Mouse (Mus musculus): Measurements from ENCODE around the gene Stard9. TPM values are rescaled to one million over a fixed set of nuclear protein-coding genes. Genes with fewer than 3 reads are reported as not detected.

The Stard9 gene
- total RNA-seq (2022): 10 to 100 TPM; 10.1 to 13.8 (median 12.9) TPM

DNA sequence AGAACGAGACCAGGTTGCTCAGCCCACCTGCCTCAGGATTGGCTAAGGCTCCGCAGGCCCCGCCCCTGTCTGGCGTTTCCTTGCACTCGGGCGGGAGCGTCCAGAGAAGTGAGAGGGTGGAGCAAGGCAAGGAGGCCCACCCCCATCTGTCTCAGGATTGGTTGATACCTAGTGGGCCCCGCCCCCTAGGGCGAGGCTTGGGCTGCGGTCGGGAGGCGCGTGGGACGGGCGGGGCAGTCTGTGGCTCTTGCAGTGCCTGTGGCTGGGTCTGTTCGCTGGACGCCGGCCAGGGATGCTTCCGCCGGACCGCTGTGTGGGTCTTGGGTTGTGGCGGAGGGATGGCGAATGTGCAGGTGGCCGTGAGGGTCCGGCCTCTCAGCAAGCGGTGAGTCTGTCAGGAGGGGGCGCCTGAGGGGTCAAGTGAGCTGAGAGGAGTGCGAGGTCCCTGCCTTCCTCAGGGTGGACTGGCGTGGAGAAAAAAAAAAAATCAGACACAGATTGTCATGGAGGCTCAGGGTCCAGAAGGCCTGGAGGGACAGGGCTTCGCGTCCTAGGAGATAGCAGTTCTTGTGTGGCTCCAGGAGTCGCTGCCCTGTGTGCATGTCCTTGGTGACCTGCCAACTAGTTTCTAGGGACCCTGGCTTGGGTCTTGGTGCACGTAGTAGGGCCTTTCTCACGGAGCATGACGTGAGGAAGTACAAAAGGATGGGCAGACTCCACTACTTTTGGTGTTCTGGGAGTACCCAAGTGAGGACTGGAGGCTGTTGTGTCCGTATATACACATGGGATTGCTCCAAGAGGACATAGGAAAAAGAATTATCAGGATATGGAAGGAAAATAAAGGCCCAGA is at the start of gene Stard9:
TSS of gene Stard9 (plus strand) at position 236 of the 850 bp plus-strand sequence.
- peak; percentile 97 to 98 for DNase-seq (ENCODE audit: low spot score in 2 of 2)

DNA sequence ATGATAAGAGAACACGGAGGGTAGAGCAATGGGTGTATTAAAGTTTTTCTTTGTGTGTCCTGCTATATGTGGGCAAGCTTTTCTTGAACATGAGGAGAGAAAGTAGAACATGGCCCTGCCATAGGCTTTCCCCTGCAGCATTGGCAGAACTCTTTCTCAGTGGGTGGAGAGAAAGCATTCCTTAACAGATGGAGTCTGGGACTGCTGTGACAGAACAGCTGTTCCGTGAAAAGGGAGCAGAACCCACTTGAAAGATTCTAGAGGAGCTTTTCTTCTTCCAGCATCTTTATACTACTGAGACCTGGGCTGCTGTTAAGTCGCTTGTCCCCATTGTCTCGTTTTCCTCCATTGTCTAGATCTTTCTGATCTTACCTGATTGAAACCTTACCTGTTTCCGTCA is 39.2 kb upstream of the Stard9 start:
- peak; percentile 64 to 67 for DNase-seq (ENCODE audit: low spot score in 2 of 2)

- peak in 1 of 2 experiments; percentile 16 for DNase-seq (ENCODE audit: low spot score in 2 of 2)
Observed at GRCm38 (mm10) chr2:120592227-120592626, 36.7 kb upstream of the Stard9 start.

- DNase-seq (ENCODE audit: low spot score in 2 of 2): no peak
Observed at GRCm38 (mm10) chr2:120597734-120598133, 31.2 kb upstream of the Stard9 start.

DNA sequence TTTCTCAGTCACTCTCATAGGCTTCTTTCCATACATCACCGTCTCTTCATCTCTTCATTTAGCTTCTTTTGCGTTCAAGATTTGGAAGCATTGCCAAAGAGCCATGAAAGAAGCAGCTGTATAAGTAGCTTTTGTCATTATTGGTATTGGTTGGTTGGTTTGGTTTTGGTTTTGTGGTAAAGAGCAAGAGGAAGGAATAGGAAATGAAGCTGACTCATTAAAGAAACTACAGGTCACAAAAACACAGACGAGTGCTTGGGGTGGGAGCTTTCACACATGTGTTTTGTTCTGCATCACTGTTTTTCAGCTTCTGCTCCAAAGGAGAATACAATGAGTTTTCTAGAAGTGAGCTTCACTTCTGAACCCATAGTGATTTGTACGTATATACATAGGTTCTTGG is 29.4 kb upstream of the Stard9 start:
- no peak for DNase-seq (ENCODE audit: low spot score in 2 of 2)

- peak; percentile 22 to 25 for DNase-seq (ENCODE audit: low spot score in 2 of 2)
Observed at GRCm38 (mm10) chr2:120606021-120606690, 22.8 kb upstream of the Stard9 start.

DNA sequence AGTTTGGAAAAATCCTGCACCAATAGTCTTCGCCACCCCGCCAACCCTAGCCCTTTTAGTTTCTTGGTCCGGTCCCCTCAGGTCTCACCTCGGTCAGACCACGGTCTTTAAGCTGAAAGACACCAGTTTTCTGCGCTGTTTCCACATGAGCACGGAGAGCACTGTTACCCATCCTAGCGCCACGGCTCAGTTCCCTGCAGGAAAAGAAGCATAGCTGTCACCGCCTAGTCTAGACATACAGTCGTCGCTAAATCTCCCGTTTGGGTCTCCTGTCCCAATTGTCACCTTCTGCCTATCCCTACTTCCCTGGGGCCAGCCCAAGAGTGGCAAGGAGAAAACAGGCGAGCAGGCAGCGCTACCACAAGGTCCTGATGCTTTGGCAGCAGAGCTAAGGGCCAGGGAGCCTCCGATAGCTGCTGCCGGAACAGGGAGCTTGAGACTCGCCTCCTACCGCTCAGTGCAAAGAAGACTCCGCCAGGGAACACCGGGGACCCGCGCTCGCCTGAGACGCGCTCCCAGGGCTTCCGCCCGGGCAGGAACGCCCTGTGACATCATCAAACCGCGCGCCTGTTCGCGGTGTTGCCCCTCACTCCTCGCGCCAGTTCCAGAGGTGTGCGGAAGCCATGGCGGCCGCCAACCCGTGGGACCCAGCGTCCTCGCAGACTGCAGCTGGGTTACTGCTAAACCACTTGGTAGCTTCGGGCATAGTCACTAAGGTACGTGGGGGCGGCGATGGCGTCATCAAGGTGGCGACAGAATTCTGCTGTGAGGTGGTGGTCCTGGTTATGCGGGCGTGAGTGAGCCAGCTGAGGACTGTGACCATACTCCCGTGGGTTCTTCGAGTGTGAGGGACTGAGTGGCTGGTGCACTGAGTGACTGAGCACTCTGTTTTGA is 19.8 kb upstream of the Stard9 start, which contains the start of the genes Haus2 and Lrrc57:
TSS of gene Haus2 (plus strand) at position 554 of the 894 bp plus-strand sequence.
TSS of gene Lrrc57 (minus strand) at position 691 of the 894 bp plus-strand sequence.
- peak; percentile 85 to 88 for DNase-seq (ENCODE audit: low spot score in 2 of 2)

DNA sequence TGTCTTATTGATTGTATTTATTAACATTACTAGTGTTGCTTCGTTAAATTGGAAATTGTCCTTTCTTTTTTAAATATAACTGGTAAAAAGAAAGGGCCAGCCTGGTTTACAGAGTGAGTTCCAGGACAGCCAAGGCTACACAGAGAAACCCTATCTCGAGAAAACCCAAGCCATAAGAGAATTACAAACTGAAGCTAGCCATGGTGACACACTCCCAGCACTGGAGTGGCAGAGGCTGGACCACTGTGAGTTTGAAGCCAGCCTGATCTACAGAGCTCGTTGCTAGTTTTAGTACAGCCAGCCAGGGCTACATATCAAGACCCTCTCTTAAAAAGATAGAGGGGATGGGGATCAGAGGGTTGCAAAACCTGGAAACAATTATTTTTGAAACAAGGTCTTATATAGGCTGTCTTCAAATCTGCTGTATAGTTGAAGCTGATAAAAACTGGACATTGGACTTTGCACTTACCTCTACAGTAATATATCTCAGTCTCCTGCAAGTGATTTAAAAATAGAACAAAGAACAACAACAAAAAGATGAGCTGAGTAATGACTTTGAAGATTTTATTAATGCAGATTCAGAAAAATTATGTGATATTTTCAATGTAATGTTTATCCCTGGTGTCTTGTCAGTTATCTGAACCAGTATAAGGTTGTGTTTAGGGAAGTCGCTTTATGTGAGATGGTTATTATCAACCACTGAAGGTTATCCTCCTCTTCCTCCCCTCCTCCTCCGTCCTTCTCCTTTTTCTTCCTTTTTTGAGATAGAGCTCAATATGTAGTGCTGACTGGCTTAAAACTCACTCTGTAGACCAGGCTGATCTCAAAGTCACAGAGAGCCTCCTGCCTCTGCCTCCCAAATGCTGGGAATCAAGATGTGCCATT is 12.4 kb upstream of the Stard9 start:
- no peak for DNase-seq (ENCODE audit: low spot score in 2 of 2)

- DNase-seq (ENCODE audit: low spot score in 2 of 2): no peak
Observed at GRCm38 (mm10) chr2:120619538-120619937, 9.4 kb upstream of the Stard9 start.

- no peak for DNase-seq (ENCODE audit: low spot score in 2 of 2)
Observed at GRCm38 (mm10) chr2:120622920-120623319, 6.0 kb upstream of the Stard9 start.

- no peak for DNase-seq (ENCODE audit: low spot score in 2 of 2)
Observed at GRCm38 (mm10) chr2:120628076-120628865, 650 bp upstream of the Stard9 start.

DNA sequence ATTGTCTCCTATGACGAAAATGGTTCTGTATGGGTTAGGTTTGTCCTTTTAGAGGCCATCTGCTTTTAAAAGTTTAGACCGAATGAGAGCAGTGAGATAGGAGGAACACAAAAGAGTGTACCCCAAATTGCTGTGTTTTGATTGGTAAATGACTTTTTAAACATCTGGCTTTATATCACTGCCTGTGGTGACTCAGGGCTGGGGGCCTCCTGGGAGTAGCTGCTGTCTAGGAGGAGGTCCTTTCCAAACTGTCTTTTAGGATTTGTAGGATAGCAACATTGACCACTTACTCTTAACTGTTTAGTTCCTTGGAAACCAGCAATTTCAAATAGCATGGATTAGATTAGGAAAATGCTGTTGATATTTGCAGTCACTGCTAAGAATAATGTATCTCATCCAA is 1.3 kb downstream of the Stard9 start:
- no peak for DNase-seq (ENCODE audit: low spot score in 2 of 2)

DNA sequence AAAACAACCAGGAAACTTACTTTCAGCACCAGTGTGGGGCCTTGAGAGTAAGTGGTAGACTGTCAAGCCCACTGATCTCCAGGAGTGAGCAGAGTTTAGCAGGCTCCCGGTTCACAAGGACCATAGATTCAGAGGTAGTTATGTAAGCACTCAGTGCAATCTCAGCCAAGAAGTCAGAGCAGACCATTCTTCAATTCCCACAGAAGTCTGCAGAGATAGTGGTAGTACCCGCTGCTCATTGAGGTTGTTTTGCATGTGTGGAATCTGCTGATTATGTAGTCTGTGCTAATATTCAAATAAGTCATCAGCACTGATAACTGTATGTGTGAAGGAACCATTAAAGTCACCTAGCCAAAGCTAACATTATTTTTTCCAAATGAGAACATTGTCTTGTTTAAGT is 1.7 kb downstream of the Stard9 start:
- DNase-seq (ENCODE audit: low spot score in 2 of 2): no peak

DNA sequence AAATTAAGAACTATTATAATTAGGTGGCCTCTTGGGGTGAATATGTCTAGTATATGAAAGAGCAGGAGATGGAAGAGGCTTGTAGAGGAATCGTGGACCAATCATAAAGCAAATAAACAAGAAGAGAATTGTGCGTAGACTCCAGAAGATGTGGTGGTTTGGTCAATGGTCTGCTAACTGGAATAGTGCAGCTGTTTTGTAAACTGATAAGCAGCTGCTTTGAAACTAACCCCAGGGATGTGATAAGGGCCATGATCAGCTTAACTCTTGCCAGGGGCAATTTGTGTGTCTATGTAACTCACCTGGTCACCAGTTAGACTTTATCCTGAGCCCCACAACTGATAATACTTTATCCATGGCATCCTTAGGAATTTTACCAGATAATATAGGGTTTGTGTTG is 2.6 kb downstream of the Stard9 start:
- no peak for DNase-seq (ENCODE audit: low spot score in 2 of 2)

DNA sequence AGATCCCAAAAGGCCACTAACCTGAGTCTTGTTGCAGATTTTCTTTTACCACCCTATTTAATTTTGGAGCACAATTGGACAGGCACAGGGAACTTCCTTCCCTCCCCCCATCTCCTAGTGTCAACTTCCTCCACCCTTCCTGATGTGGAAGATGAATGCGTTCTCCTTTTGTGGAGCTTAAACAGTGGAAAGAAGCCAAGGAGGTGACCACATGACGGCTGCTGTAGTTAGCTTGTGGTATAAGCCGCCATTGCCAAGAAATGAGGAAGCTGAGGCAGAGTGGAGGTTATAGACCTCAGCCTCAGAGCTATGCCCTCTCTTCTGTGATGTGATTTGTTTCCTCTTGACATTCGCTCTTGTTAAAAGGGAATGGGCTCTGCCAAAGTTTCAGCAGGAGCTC is 3.0 kb downstream of the Stard9 start:
- DNase-seq (ENCODE audit: low spot score in 2 of 2): no peak

DNA sequence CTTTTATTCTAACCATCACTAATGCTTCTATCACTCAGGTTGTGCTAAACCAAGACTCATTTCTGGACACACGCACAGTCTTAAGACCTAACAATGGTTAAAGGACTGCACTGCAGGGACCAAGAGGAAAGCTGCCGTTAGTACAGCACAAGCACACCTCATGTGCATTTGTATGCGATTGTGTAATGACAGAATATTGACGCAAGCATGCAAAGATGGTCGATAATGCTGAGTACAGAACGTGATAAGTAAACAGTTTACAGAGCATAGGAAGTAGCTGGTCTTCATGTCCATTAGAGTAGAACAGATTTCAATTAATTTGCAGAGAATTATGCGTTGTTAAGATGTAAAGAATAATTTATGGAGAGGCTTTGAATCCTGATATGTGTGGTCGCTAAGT is 11.9 kb downstream of the Stard9 start:
- no peak for DNase-seq (ENCODE audit: low spot score in 2 of 2)

- peak in 1 of 2 experiments; percentile 24 for DNase-seq (ENCODE audit: low spot score in 2 of 2)
Observed at GRCm38 (mm10) chr2:120643836-120644235, 14.9 kb downstream of the Stard9 start.

- no peak for DNase-seq (ENCODE audit: low spot score in 2 of 2)
Observed at GRCm38 (mm10) chr2:120646777-120647176, 17.9 kb downstream of the Stard9 start.

- no peak for DNase-seq (ENCODE audit: low spot score in 2 of 2)
Observed at GRCm38 (mm10) chr2:120652256-120652924, 23.5 kb downstream of the Stard9 start.
